Mouse (Mus musculus) intestine, embryonic 16.5 days (tissue): ENCODE results near the gene Ankrd2. TPM values are rescaled to one million over a fixed set of nuclear protein-coding genes. Genes with fewer than 3 reads are reported as not detected.

ENCODE experiments used
- ATAC-seq: fragments of 200-750 bp; cut with Nextera tagmentation; 2 replicates; pipeline ENCODE4 v1.8.0; 2017; ENCODE audit warnings: moderate TSS enrichment, moderate library complexity
- H3K27ac ChIP-seq: fragments of 300-500 bp; sonication (generic); 2 replicates; pipeline ENCODE4 v1.5.1; 2014; ENCODE audit warnings: mild to moderate bottlenecking, low read length
- H3K27me3 ChIP-seq: fragments of 300-500 bp; sonication (generic); replicated peaks from 2 replicates; pipeline ENCODE4 v1.6.1; 2014; ENCODE audit warnings: low read length, control low read depth, mixed read lengths; ENCODE audit not compliant: control insufficient read depth, insufficient read depth
- H3K36me3 ChIP-seq: fragments of 300-500 bp; sonication (generic); 2 replicates; pipeline ENCODE4 v1.6.1; 2014; ENCODE audit warnings: low read length, control low read depth; ENCODE audit not compliant: control insufficient read depth, insufficient read depth
- H3K4me1 ChIP-seq: fragments of 300-500 bp; sonication (generic); 2 replicates; pipeline ENCODE4 v1.6.1; 2014; ENCODE audit warnings: low read length, control low read depth, mixed read lengths; ENCODE audit not compliant: control insufficient read depth, insufficient read depth
- H3K4me2 ChIP-seq: fragments of 300-500 bp; sonication (generic); 2 replicates; pipeline ENCODE4 v1.6.1; 2014; ENCODE audit warnings: low read depth, low read length, control low read depth
- H3K4me3 ChIP-seq: fragments of 300-500 bp; sonication (generic); 2 replicates; pipeline ENCODE4 v1.5.1; 2014; ENCODE audit warnings: mild to moderate bottlenecking, low read length
- H3K9ac ChIP-seq: fragments of 300-500 bp; sonication (generic); 2 replicates; pipeline ENCODE4 v1.6.1; 2014; ENCODE audit warnings: low read depth, low read length
- H3K9me3 ChIP-seq: fragments of 300-500 bp; sonication (generic); 2 replicates; pipeline ENCODE4 v1.6.1; 2016; ENCODE audit warnings: low read length, control low read depth; ENCODE audit not compliant: control insufficient read depth
- WGBS: fragments of 180-500 bp; shearing (Covaris S2); extraction: QIAGEN DNeasy Blood & Tissue Kit; methylation state at CpG from one replicate; pipeline ENCODE4 v1.1.7; 2014; 5-methylcytosine and 5-hydroxymethylcytosine counted together
- polyA plus RNA-seq: library from polyadenylated mRNA; unstranded; fragments of >200 nt; fragmentation: Nextera tagmentation; extraction: Ambion mirVana; gene quantifications from 2 replicates; pipeline ENCODE4 v1.2.1, GENCODE M21; 2015

Gene Ankrd2
- polyA plus RNA-seq, 1 experiment from 2014 or later: 0.16 TPM

DNA sequence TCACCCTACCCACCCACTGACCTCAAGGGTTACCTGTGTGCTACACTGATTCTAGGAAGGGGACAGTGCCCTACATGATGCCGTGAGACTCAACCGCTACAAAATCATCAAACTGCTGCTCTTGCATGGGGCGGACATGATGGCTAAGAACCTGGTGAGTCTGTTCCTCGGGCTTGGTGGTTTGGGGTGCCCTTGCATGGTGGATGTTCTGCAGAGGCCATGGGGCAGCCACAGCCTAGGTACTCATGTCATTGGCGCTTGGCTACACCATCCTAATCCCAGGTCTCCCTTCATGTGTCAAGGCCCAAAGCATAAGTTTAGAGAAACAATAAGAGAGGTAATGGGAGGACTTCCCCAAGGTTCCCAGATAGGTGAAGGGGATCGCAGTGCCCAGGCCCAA, 8.2 kb downstream of the Ankrd2 start:
- no peak overlapping the region for H3K4me2 ChIP-seq
- ATAC-seq: no peak
- WGBS: 97% methylated on average over 6 of the region's 6 CpGs

DNA sequence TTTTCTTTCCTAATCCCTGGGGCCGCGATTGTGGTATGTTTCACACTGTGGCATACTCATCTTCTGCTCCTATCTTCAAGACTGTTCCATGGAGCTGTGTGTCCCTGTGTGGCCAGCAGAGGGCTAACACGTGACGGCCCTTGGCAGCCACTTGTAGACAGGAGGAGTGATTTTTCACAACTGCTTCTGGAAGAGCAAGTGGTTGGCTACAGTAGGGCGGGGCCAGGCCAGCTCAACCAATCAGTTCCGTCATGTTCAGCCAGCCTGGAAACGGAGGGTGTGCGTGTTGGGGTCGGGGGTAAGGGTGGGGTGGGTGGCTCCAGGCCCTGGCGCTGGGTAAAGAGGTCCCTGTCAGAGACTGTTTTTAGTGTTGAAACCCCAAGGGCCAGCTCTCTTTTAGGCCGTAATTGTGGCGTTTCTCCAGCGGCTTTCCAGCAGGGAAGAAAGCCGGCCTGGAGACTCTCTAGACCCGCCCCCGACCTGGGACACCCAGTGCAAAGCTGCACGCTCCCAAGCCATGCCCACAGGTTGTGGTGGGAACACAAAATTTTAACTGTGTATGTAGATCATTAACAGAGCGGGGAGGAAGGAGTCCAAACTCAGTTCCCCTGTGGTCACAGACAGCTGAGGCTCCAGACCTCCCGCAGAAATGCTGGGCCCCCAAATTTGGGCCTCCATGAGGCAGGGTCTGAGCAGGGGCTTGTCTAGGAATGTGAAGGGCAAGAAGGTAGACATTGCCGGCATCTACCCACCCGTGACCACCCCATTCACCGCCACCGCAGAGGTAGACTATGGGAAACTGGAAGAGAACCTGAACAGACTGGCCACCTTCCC, 9.7 kb downstream of the Ankrd2 start, which contains the start of gene Hoga1:
Hoga1 (plus strand) TSS at position 342 of the 834 bp plus-strand sequence.
- no peak within 1 kb of the TSS for H3K27ac ChIP-seq
- peak; percentile 94 for ATAC-seq

More for the DNA sequence above, 8.2 kb downstream of the Ankrd2 start:
- no peaks in the 10 kb centered on the region for H3K9me3 ChIP-seq
- no peak overlapping the region for H3K4me3 ChIP-seq
- no peak overlapping the region for H3K9ac ChIP-seq
- no peaks in the 10 kb centered on the region for H3K27me3 ChIP-seq
- H3K27ac ChIP-seq: no peak overlapping the region
- H3K4me1 ChIP-seq: peaks cover 4% of the 10 kb centered on the region
- no peaks in the 10 kb centered on the region for H3K36me3 ChIP-seq

DNA sequence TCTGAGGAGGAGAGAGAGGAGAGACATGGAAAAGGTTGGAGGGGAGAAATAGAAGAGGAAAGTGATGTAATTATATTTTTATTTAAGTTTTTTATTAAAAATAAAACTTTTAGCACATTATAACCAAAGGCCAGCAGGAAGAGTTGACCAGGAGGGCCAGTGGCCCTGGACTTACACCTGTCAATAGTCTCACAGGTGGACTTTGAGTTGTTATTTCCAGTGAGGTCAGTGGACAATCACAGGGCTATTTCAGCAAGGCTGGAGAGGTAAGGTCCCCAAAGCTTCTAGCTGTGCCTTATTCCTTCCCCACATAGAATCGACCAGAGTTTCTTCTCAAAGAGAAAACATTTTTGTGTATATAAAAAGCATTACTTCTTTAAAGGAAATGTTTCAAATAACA, 14.5 kb downstream of the Ankrd2 start:
- 91% methylated on average over 1 of the region's 1 CpGs for WGBS
- Histone ChIP-seq H3K9me3 (no peaks in the 10 kb centered on the region), H3K4me3 (no peak overlapping the region), H3K27ac (no peak overlapping the region), H3K4me2 (no peak overlapping the region), H3K36me3 (no peaks in the 10 kb centered on the region), H3K9ac (no peak overlapping the region), H3K4me1 (peaks cover 4% of the 10 kb centered on the region), H3K27me3 (no peaks in the 10 kb centered on the region)
- no peak for ATAC-seq

More for the DNA sequence above, 9.7 kb downstream of the Ankrd2 start, which contains the start of gene Hoga1:
- H3K9me3 ChIP-seq: no peaks in the 10 kb centered on the region
- 20% methylated on average over 23 of the region's 23 CpGs for WGBS
- peaks cover 4% of the 10 kb centered on the region for H3K4me1 ChIP-seq
- H3K36me3 ChIP-seq: no peaks in the 10 kb centered on the region
- H3K4me3 ChIP-seq: peak within 1 kb of the TSS; percentile 47
- H3K9ac ChIP-seq: peak within 1 kb of the TSS; percentile 57
- H3K27me3 ChIP-seq: no peaks in the 10 kb centered on the region
- peak within 1 kb of the TSS; percentile 65 for H3K4me2 ChIP-seq

- Histone ChIP-seq H3K4me2 (no peak overlapping the region), H3K27ac (no peak overlapping the region), H3K9me3 (no peaks in the 10 kb centered on the region), H3K9ac (no peak overlapping the region), H3K4me3 (no peak overlapping the region), H3K36me3 (no peaks in the 10 kb centered on the region), H3K27me3 (no peaks in the 10 kb centered on the region), H3K4me1 (no peaks in the 10 kb centered on the region)
- 85% methylated on average over 3 of the region's 3 CpGs for WGBS
- ATAC-seq: no peak
Observed at GRCm38 (mm10) chr19:42051351-42051750, 15.6 kb downstream of the Ankrd2 start.

GRCm38 (mm10) chr19:42051948-42052347, 16.1 kb downstream of the Ankrd2 start, which contains the start of gene 4933411K16Rik:
4933411K16Rik (plus strand) TSS chr19:42052248.
- WGBS: 71% methylated on average over 4 of the region's 4 CpGs
- Histone ChIP-seq H3K9ac (no peak within 1 kb of the TSS), H3K4me3 (no peak within 1 kb of the TSS), H3K4me2 (no peak within 1 kb of the TSS), H3K9me3 (no peaks in the 10 kb centered on the region), H3K36me3 (no peaks in the 10 kb centered on the region), H3K27me3 (no peaks in the 10 kb centered on the region), H3K4me1 (no peaks in the 10 kb centered on the region), H3K27ac (no peak within 1 kb of the TSS)
- no peak for ATAC-seq

- Histone ChIP-seq H3K27ac (no peak overlapping the region), H3K4me1 (no peaks in the 10 kb centered on the region), H3K27me3 (no peaks in the 10 kb centered on the region), H3K9ac (no peak overlapping the region), H3K4me3 (no peak overlapping the region), H3K4me2 (no peak overlapping the region), H3K9me3 (no peaks in the 10 kb centered on the region), H3K36me3 (no peaks in the 10 kb centered on the region)
- WGBS: 69% methylated on average over 6 of the region's 6 CpGs
- ATAC-seq: no peak
Observed at GRCm38 (mm10) chr19:42054255-42054654, 18.5 kb downstream of the Ankrd2 start.

DNA sequence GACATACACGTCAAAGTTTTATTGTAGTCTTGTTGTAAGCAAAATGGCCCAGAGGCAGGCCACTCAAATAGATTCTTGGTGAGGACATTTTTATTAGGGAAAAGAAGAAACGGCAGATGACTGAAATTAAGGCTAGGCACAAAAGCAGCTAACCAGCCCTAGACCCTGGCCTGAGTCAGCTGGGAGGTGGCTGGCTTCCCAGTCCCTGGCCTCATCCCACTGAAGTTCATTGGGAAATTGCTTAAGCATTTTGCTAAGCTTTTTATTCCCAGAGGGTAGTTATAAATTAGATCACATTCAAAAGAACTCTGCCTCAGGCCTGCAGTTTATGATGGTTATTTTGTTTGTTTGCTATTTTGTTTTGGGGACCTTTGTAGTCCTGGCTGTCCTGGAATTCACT, 20.1 kb downstream of the Ankrd2 start:
- H3K4me3 ChIP-seq: no peak overlapping the region
- H3K4me1 ChIP-seq: no peaks in the 10 kb centered on the region
- no peaks in the 10 kb centered on the region for H3K36me3 ChIP-seq
- H3K9ac ChIP-seq: no peak overlapping the region
- ATAC-seq: no peak
- 69% methylated on average over 2 of the region's 2 CpGs for WGBS
- H3K9me3 ChIP-seq: no peaks in the 10 kb centered on the region
- H3K27me3 ChIP-seq: no peaks in the 10 kb centered on the region
- H3K4me2 ChIP-seq: no peak overlapping the region
- no peak overlapping the region for H3K27ac ChIP-seq

DNA sequence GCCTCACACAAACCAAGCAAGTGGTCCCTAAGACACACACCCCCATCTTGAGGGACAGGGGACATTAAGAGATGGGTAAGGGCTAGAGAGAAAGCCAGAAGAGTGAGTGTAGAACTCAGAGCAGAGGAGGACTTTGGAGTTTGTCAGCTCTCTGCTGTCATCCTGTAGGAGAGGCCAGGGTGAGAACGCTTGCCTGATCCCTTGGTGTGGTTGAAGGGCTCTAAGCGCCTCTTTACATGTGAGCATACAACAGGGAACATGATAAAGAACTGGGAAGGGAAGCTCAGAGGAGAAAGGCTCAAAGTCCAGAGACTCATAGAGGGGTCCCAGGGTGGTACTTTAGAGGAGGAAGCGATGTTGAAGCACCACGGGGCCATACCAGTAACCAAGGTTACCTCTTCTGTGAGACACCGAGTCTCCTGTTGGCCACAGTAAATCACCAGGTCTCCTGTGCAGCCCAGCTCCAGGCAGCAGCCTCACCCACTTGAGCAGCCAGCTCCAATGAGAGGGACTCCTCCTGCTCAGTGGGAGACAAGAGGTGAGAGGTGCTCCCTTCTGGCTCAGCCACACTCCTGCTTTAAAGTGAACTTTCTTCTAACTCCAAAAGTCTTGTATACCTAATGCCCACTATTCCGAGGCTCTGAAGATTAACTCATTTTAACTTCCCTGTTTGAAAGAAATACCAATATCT, 21.1 kb downstream of the Ankrd2 start:
- 72% methylated on average over 6 of the region's 6 CpGs for WGBS
- H3K9ac ChIP-seq: no peak overlapping the region
- 0 out of 2 replicates have a peak, but pooled peaks cover 2% of the 10 kb centered on the region for H3K4me1 ChIP-seq
- H3K27ac ChIP-seq: no peak overlapping the region
- ATAC-seq: 0 out of 2 replicates have a peak, but pooled peaks have one; percentile 52
- H3K27me3 ChIP-seq: no peaks in the 10 kb centered on the region
- no peak overlapping the region for H3K4me2 ChIP-seq
- H3K9me3 ChIP-seq: no peaks in the 10 kb centered on the region
- H3K4me3 ChIP-seq: no peak overlapping the region
- H3K36me3 ChIP-seq: no peaks in the 10 kb centered on the region

- Histone ChIP-seq H3K4me1 (0 out of 2 replicates have a peak, but pooled peaks cover 2% of the 10 kb centered on the region), H3K4me2 (no peak overlapping the region), H3K9me3 (no peaks in the 10 kb centered on the region), H3K4me3 (no peak overlapping the region), H3K27ac (no peak overlapping the region), H3K36me3 (no peaks in the 10 kb centered on the region), H3K9ac (no peak overlapping the region), H3K27me3 (no peaks in the 10 kb centered on the region)
- WGBS: 58% methylated on average over 7 of the region's 7 CpGs
- no peak for ATAC-seq
Observed at GRCm38 (mm10) chr19:42058426-42058825, 22.6 kb downstream of the Ankrd2 start.
